Mouse (Mus musculus) hindbrain, embryonic 11.5 days (tissue): ENCODE data around the gene Zfp952. TPM values are rescaled to one million over a fixed set of nuclear protein-coding genes. Genes with fewer than 3 reads are reported as not detected.

Experiments
- ATAC-seq: fragments of 200-750 bp; cut with Nextera tagmentation; 2 replicates; pipeline ENCODE4 v1.8.0; 2017; ENCODE audit warnings: mild to moderate bottlenecking, moderate TSS enrichment, moderate library complexity; ENCODE audit not compliant: low FRiP score
- DNase-seq: peaks from one replicate; pipeline ENCODE4 v3.0.0-alpha.2; 2015; ENCODE audit warnings: low spot score
- H3K27ac ChIP-seq: fragments of 300-500 bp; sonication (generic); 2 replicates; pipeline ENCODE4 v1.5.1; 2014; ENCODE audit warnings: mild to moderate bottlenecking, low read depth, low read length
- H3K27me3 ChIP-seq: fragments of 300-500 bp; sonication (generic); 2 replicates; pipeline ENCODE4 v1.6.1; 2014; ENCODE audit warnings: mild to moderate bottlenecking, low read length, moderate library complexity, mixed read lengths; ENCODE audit not compliant: control insufficient read depth, insufficient read depth
- H3K36me3 ChIP-seq: fragments of 300-500 bp; sonication (generic); 2 replicates; pipeline ENCODE4 v1.6.1; 2014; ENCODE audit warnings: mild to moderate bottlenecking, low read length, moderate library complexity, mixed read lengths; ENCODE audit not compliant: control insufficient read depth, insufficient read depth
- H3K4me1 ChIP-seq: fragments of 300-500 bp; sonication (generic); replicated peaks from 2 replicates; pipeline ENCODE4 v1.6.1; 2014; ENCODE audit warnings: low read length, mixed read lengths; ENCODE audit not compliant: control insufficient read depth, insufficient read depth
- H3K4me2 ChIP-seq: fragments of 300-500 bp; sonication (generic); replicated peaks from 2 replicates; pipeline ENCODE4 v1.6.1; 2014; ENCODE audit warnings: mild to moderate bottlenecking, low read depth, low read length
- H3K4me3 ChIP-seq: fragments of 300-500 bp; sonication (generic); 2 replicates; pipeline ENCODE4 v1.5.1; 2014; ENCODE audit warnings: low read depth, low read length
- H3K9ac ChIP-seq: fragments of 300-500 bp; sonication (generic); 2 replicates; pipeline ENCODE4 v1.6.1; 2014; ENCODE audit warnings: low read depth, low read length
- H3K9me3 ChIP-seq: fragments of 300-500 bp; sonication (generic); 2 replicates; pipeline ENCODE4 v1.6.1; 2016; ENCODE audit warnings: low read length; ENCODE audit not compliant: control insufficient read depth
- WGBS: fragments of 180-500 bp; shearing (Covaris S2); extraction: QIAGEN DNeasy Blood & Tissue Kit; methylation state at CpG from one replicate; pipeline ENCODE4 v1.1.7; 2014; 5-methylcytosine and 5-hydroxymethylcytosine counted together
- polyA plus RNA-seq: library from polyadenylated mRNA; unstranded; fragments of >200 nt; fragmentation: Nextera tagmentation; extraction: Ambion mirVana; gene quantifications from 2 replicates; pipeline ENCODE4 v1.2.1, GENCODE M21; 2014

Gene Zfp952
- 18.5 and 18.6 TPM in 2 replicates for polyA plus RNA-seq

DNA sequence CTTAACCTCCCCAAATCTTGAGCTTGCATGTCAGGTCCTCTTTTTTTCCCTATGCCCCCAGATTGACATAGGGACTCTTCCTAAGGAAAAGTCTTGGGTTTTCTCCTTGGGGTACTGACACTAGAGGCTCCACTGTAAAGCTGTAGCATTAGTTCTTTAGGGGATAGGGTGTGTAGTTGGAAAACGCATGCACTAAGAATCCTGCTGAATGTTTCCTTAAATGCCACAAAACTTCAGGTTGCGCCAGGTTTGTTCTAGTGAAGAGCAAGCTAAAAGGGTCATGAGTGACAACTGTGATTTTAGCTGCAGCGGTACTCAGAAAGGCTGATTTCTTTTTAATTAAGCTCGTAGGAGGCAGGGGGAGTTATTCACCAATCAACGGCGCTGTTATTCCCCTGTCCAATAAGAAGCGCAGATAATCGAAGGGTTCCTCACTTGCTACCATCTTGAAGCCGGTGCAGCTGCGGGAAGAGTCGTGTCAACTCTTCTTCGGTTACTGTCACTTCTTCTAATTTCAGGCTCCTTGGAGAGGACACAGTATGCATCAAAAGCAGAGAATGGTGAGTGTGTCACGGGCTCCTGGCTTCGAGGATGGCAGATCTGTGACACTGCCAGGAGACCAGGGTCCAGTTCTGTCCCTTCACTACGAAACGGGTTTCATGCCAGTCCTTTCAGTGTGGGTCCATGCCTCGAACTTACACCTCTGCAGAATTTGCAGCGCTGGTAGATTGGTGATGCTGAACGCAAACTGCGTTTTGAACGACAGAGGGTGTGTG, at the start of gene Zfp952:
Gene Zfp952 (plus strand): TSS at position 431 of the 776 bp plus-strand sequence.
- DNase-seq = peak; percentile 88
- H3K4me2 ChIP-seq = peak within 1 kb of the TSS; percentile 68
- WGBS = 2% methylated on average over 21 of the region's 21 CpGs

DNA sequence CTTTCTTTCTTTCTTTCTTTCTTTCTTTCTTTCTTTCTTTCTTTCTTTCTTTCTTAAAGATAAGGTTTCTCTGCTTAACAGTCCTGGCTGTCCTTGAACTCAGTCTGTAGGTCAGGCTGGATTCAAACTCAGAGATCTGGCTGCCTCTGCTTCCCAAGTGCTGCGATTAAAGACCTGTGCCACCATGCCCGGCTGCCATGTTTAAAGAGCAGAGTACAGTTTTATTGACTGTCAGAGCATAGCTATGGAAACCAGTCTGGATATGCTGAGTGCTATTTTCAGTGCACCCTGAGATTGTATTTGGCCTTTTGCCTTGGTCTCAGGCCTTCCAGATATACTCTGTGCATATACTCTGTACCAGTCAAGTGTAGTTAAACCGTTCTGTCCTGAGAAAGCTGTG, 49.3 kb upstream of the Zfp952 start:
- DNase-seq (no peak), ATAC-seq (no peak)
- no peaks in the 10 kb centered on the region for H3K4me1 ChIP-seq
- H3K4me2 ChIP-seq = no peak overlapping the region
- no peak overlapping the region for H3K27ac ChIP-seq
- H3K4me3 ChIP-seq = no peak overlapping the region
- no peaks in the 10 kb centered on the region for H3K9me3 ChIP-seq
- 95% methylated on average over 3 of the region's 3 CpGs for WGBS
- H3K27me3 ChIP-seq = no peaks in the 10 kb centered on the region
- H3K36me3 ChIP-seq = no peaks in the 10 kb centered on the region
- H3K9ac ChIP-seq = no peak overlapping the region

More for the DNA sequence above, at the start of gene Zfp952:
- Histone ChIP-seq H3K36me3 (no peaks in the 10 kb centered on the region), H3K9me3 (no peaks in the 10 kb centered on the region), H3K27me3 (no peaks in the 10 kb centered on the region), H3K4me3 (peak within 1 kb of the TSS; percentile 65), H3K4me1 (0 out of 2 replicates have a peak, but pooled peaks cover 4% of the 10 kb centered on the region), H3K27ac (0 out of 2 replicates have a peak within 1 kb of the TSS, but pooled peaks have one; percentile 30), H3K9ac (peak within 1 kb of the TSS; percentile 67)
- peak; percentile 93 for ATAC-seq

DNA sequence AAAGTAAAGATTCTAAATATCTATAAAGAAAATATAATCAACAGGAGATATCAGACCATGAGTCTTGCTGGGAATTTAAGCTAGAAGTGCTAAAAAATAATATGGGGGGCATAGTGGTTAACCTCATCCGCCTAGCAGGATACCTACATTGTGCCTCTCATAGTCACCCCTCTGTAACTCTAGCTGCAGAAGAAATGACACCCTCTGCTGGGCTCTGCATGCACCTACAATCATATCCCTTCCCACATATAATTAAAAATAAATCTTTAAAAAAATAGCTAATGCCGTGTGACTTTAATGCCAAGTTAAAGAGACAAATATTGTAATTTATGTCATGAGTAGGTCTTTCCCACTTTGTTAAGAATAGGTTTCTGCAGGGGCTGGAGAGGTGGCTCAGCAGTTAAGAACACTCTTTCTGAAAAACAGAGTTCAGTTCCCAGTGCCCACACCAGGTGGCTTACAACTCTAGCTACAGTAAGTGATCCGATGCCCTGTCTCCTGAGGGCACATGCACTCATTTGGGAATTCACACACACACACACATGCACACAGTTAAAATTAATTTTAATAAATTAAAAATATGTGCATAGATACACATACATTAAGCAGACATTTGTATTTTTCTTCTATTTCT, 48.4 kb upstream of the Zfp952 start:
- Histone ChIP-seq H3K4me1 (no peaks in the 10 kb centered on the region), H3K27ac (no peak overlapping the region), H3K9me3 (no peaks in the 10 kb centered on the region), H3K4me2 (no peak overlapping the region), H3K4me3 (no peak overlapping the region), H3K36me3 (no peaks in the 10 kb centered on the region), H3K9ac (no peak overlapping the region), H3K27me3 (no peaks in the 10 kb centered on the region)
- DNase-seq (no peak), ATAC-seq (no peak)
- WGBS = 67% methylated on average over 3 of the region's 3 CpGs

DNA sequence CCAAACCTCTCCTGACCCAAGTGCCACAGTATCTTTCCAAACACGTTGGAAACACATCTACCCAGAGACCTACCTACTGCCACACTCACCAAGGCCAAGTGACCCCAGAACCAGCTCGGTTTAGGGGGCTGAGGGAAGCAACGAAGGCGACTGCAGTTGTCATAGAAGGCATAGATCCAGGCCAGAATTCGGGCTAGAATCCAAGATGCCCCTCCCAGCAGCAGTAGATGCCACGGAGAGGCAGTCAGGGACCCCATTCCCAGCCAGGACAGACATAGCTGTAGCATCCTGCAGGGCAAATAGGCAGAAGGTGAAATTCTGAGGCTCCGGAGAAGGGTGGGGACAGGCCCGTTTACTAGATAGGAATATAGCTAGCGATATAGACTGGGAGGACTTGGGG, 46.2 kb upstream of the Zfp952 start:
- Histone ChIP-seq H3K9ac (no peak overlapping the region), H3K36me3 (no peaks in the 10 kb centered on the region), H3K9me3 (no peaks in the 10 kb centered on the region), H3K4me3 (peak overlapping the region; percentile 22), H3K4me2 (peak overlapping the region; percentile 19; the same call in 1 of the 2 replicates), H3K27me3 (no peaks in the 10 kb centered on the region), H3K4me1 (no peaks in the 10 kb centered on the region), H3K27ac (no peak overlapping the region)
- ATAC-seq (no peak), DNase-seq (no peak)
- 65% methylated on average over 9 of the region's 9 CpGs for WGBS

DNA sequence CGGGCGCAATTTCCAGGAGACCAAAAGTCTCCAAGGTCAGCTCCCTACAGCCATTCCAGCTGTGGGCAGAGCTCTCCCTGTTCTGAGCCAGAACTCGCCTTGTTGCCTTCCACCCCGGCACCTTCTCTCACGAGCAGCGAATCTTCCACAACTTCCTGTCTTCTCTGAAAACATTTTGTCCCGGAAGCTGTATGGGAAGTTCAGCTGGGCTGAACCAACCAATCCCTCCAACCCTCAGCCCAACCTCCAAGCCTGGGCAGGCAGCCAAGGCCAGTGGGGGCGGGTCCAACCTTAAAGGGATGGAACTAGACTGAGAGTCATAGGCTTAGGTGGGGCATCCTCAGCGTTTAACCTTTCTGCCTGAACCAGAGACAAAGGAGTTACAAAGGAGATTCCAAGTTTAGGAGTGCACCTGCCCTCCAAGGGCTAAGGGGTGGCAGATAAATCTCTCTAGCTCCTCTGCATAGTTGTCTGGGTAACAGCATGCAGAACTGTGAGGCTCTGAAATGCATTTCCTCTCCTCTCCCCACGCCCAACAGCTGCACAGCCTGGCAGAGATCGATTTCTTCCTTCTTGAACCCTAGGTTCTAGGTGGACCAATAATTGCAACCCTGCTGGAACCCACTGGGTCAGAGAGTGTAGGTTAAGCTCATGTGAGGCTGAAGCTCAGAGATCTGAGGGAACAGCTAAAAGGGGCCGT, 45.6 kb upstream of the Zfp952 start, which contains the start of gene Cyp4f13:
Gene Cyp4f13 (minus strand): TSS at position 188 of the 700 bp plus-strand sequence.
- ATAC-seq = no peak
- Histone ChIP-seq H3K36me3 (no peaks in the 10 kb centered on the region), H3K4me1 (no peaks in the 10 kb centered on the region), H3K27ac (no peak within 1 kb of the TSS), H3K9me3 (no peaks in the 10 kb centered on the region), H3K9ac (no peak within 1 kb of the TSS), H3K4me2 (peak within 1 kb of the TSS; percentile 19; the same call in 1 of the 2 replicates), H3K4me3 (peak within 1 kb of the TSS; percentile 22), H3K27me3 (no peaks in the 10 kb centered on the region)
- peak; percentile 71 for DNase-seq
- 42% methylated on average over 12 of the region's 12 CpGs for WGBS

GRCm38 (mm10) chr17:32950136-32950535, 42.8 kb upstream of the Zfp952 start:
- WGBS = 89% methylated on average over 3 of the region's 3 CpGs
- Histone ChIP-seq H3K27ac (no peak overlapping the region), H3K4me2 (no peak overlapping the region), H3K4me3 (no peak overlapping the region), H3K9ac (no peak overlapping the region), H3K4me1 (no peaks in the 10 kb centered on the region), H3K9me3 (no peaks in the 10 kb centered on the region), H3K27me3 (no peaks in the 10 kb centered on the region), H3K36me3 (no peaks in the 10 kb centered on the region)
- no peak for DNase-seq
- ATAC-seq = no peak

GRCm38 (mm10) chr17:32951006-32951405, 41.9 kb upstream of the Zfp952 start:
- DNase-seq = no peak
- 75% methylated on average over 11 of the region's 11 CpGs for WGBS
- Histone ChIP-seq H3K9me3 (no peaks in the 10 kb centered on the region), H3K4me1 (no peaks in the 10 kb centered on the region), H3K27ac (no peak overlapping the region), H3K4me3 (no peak overlapping the region), H3K27me3 (no peaks in the 10 kb centered on the region), H3K9ac (no peak overlapping the region), H3K36me3 (no peaks in the 10 kb centered on the region), H3K4me2 (no peak overlapping the region)
- ATAC-seq = no peak

GRCm38 (mm10) chr17:32951441-32951840, 41.5 kb upstream of the Zfp952 start:
- H3K36me3 ChIP-seq = no peaks in the 10 kb centered on the region
- ATAC-seq = no peak
- no peak overlapping the region for H3K27ac ChIP-seq
- peak; percentile 77 for DNase-seq
- no peaks in the 10 kb centered on the region for H3K4me1 ChIP-seq
- H3K9ac ChIP-seq = no peak overlapping the region
- H3K9me3 ChIP-seq = no peaks in the 10 kb centered on the region
- WGBS = 37% methylated on average over 16 of the region's 16 CpGs
- H3K27me3 ChIP-seq = no peaks in the 10 kb centered on the region
- H3K4me3 ChIP-seq = no peak overlapping the region
- no peak overlapping the region for H3K4me2 ChIP-seq
